Mouse (Mus musculus) kidney, postnatal 0 days (tissue): ENCODE data around the gene Trappc3. TPM values are rescaled to one million over a fixed set of nuclear protein-coding genes. Genes with fewer than 3 reads are reported as not detected.

ENCODE experiments used
- ATAC-seq: fragments of 200-750 bp; cut with Nextera tagmentation; replicated peaks from 2 replicates; pipeline ENCODE4 v1.8.0; 2017; ENCODE audit warnings: low read depth, moderate number of reproducible peaks, moderate TSS enrichment, moderate library complexity; ENCODE audit not compliant: low FRiP score
- DNase-seq: peaks from one replicate; pipeline ENCODE4 v3.0.0-alpha.2; 2016; ENCODE audit warnings: low spot score
- H3K27ac ChIP-seq: fragments of 300-500 bp; sonication (generic); 2 replicates; pipeline ENCODE4 v1.5.1; 2014; ENCODE audit warnings: mild to moderate bottlenecking
- H3K27me3 ChIP-seq: fragments of 300-500 bp; sonication (generic); 2 replicates; pipeline ENCODE4 v1.6.1; 2014; ENCODE audit warnings: low read length, mixed read lengths; ENCODE audit not compliant: insufficient read depth
- H3K36me3 ChIP-seq: fragments of 300-500 bp; sonication (generic); 2 replicates; pipeline ENCODE4 v1.6.1; 2014; ENCODE audit warnings: low read length, mixed read lengths; ENCODE audit not compliant: insufficient read depth
- H3K4me1 ChIP-seq: fragments of 300-500 bp; sonication (generic); replicated peaks from 2 replicates; pipeline ENCODE4 v1.6.1; 2014; ENCODE audit warnings: antibody characterized with exemption, low read length, mixed read lengths; ENCODE audit not compliant: insufficient read depth
- H3K4me2 ChIP-seq: fragments of 300-500 bp; sonication (generic); 2 replicates; pipeline ENCODE4 v1.6.1; 2014; ENCODE audit warnings: mild to moderate bottlenecking, low read length, moderate library complexity, mixed read lengths
- H3K4me3 ChIP-seq: fragments of 300-500 bp; sonication (generic); replicated peaks from 2 replicates; pipeline ENCODE4 v1.5.1; 2014; ENCODE audit warnings: low read depth, low read length
- H3K9ac ChIP-seq: fragments of 300-500 bp; sonication (generic); 2 replicates; pipeline ENCODE4 v1.6.1; 2014; ENCODE audit warnings: low read depth, low read length
- H3K9me3 ChIP-seq: fragments of 300-500 bp; sonication (generic); replicated peaks from 2 replicates; pipeline ENCODE4 v1.6.1; 2016; ENCODE audit warnings: low read length, inconsistent platforms, mixed read lengths
- CTCF ChIP-seq: IDR thresholded peaks from 2 replicates; pipeline ENCODE4 v1.5.1; 2016; ENCODE audit warnings: antibody characterized with exemption, low read depth, mild to moderate bottlenecking, moderate library complexity
- WGBS: fragments of 180-500 bp; shearing (Covaris S2); extraction: QIAGEN DNeasy Blood & Tissue Kit; methylation state at CpG from one replicate; pipeline ENCODE4 v1.1.7; 2014; 5-methylcytosine and 5-hydroxymethylcytosine counted together
- polyA plus RNA-seq: library from polyadenylated mRNA; unstranded; fragments of >200 nt; fragmentation: Nextera tagmentation; extraction: Ambion mirVana; gene quantifications from 2 replicates; pipeline ENCODE4 v1.2.1, GENCODE M21; 2015

Trappc3 gene
- polyA plus RNA-seq, 1 experiment from 2014 or later = 115 TPM

- Histone ChIP-seq H3K4me2 (peak overlapping the region; percentile 65), H3K27ac (peak overlapping the region; percentile 75), H3K9ac (peak overlapping the region; percentile 24; the same call in 1 of the 2 replicates), H3K36me3 (peaks cover 21% of the 10 kb centered on the region), H3K4me1 (no peaks in the 10 kb centered on the region), H3K27me3 (no peaks in the 10 kb centered on the region), H3K9me3 (no peaks in the 10 kb centered on the region), H3K4me3 (peak overlapping the region; percentile 27)
- WGBS = 3% methylated on average over 18 of the region's 18 CpGs
- peak; percentile 78 for ATAC-seq
- DNase-seq = peak; percentile 92
- TF ChIP-seq CTCF = peak; percentile 95
Observed at GRCm38 (mm10) chr4:126227077-126227761, 34.9 kb upstream of the Trappc3 start.

- no peak overlapping the region for H3K4me3 ChIP-seq
- no peaks in the 10 kb centered on the region for H3K4me1 ChIP-seq
- 25% methylated on average over 5 of the region's 5 CpGs for WGBS
- TF ChIP-seq CTCF = no peak
- H3K27ac ChIP-seq = 0 out of 2 replicates have a peak overlapping the region, but pooled peaks have one; percentile 75
- H3K9ac ChIP-seq = no peak overlapping the region
- DNase-seq (no peak), ATAC-seq (no peak)
- no peaks in the 10 kb centered on the region for H3K9me3 ChIP-seq
- H3K4me2 ChIP-seq = no peak overlapping the region
- no peaks in the 10 kb centered on the region for H3K27me3 ChIP-seq
- H3K36me3 ChIP-seq = peaks cover 29% of the 10 kb centered on the region
Observed at GRCm38 (mm10) chr4:126228144-126228543, 34.0 kb upstream of the Trappc3 start.

GRCm38 (mm10) chr4:126229900-126230299 is 32.2 kb upstream of the Trappc3 start:
- no peak overlapping the region for H3K9ac ChIP-seq
- peaks cover 46% of the 10 kb centered on the region for H3K36me3 ChIP-seq
- no peak overlapping the region for H3K4me3 ChIP-seq
- DNase-seq (no peak), ATAC-seq (no peak)
- H3K27ac ChIP-seq = no peak overlapping the region
- H3K27me3 ChIP-seq = no peaks in the 10 kb centered on the region
- no peaks in the 10 kb centered on the region for H3K9me3 ChIP-seq
- 60% methylated on average over 7 of the region's 7 CpGs for WGBS
- no peak overlapping the region for H3K4me2 ChIP-seq
- TF ChIP-seq CTCF = no peak
- H3K4me1 ChIP-seq = no peaks in the 10 kb centered on the region

GRCm38 (mm10) chr4:126233676-126234308 is 28.3 kb upstream of the Trappc3 start:
- H3K36me3 ChIP-seq = peaks cover 73% of the 10 kb centered on the region
- no peaks in the 10 kb centered on the region for H3K9me3 ChIP-seq
- 93% methylated on average over 29 of the region's 29 CpGs for WGBS
- H3K4me2 ChIP-seq = no peak overlapping the region
- no peak overlapping the region for H3K27ac ChIP-seq
- no peak overlapping the region for H3K4me3 ChIP-seq
- ATAC-seq = no peak
- TF ChIP-seq CTCF = no peak
- H3K9ac ChIP-seq = no peak overlapping the region
- no peaks in the 10 kb centered on the region for H3K27me3 ChIP-seq
- DNase-seq = no peak
- no peaks in the 10 kb centered on the region for H3K4me1 ChIP-seq

- ATAC-seq = no peak
- H3K4me2 ChIP-seq = no peak overlapping the region
Observed at GRCm38 (mm10) chr4:126234496-126235175, 27.5 kb upstream of the Trappc3 start.

GRCm38 (mm10) chr4:126235191-126235590 is 26.9 kb upstream of the Trappc3 start:
- no peak for TF ChIP-seq CTCF
- Histone ChIP-seq H3K9ac (no peak overlapping the region), H3K4me2 (no peak overlapping the region), H3K4me3 (no peak overlapping the region), H3K27me3 (no peaks in the 10 kb centered on the region), H3K4me1 (no peaks in the 10 kb centered on the region), H3K27ac (no peak overlapping the region), H3K36me3 (peaks cover 82% of the 10 kb centered on the region), H3K9me3 (no peaks in the 10 kb centered on the region)
- WGBS = 88% methylated on average over 10 of the region's 10 CpGs
- DNase-seq (no peak), ATAC-seq (no peak)

More at GRCm38 (mm10) chr4:126234496-126235175, 27.5 kb upstream of the Trappc3 start:
- Histone ChIP-seq H3K27me3 (no peaks in the 10 kb centered on the region), H3K9ac (no peak overlapping the region), H3K27ac (no peak overlapping the region), H3K36me3 (peaks cover 79% of the 10 kb centered on the region), H3K4me3 (no peak overlapping the region), H3K9me3 (no peaks in the 10 kb centered on the region), H3K4me1 (no peaks in the 10 kb centered on the region)
- WGBS = 78% methylated on average over 18 of the region's 18 CpGs
- no peak for TF ChIP-seq CTCF
- no peak for DNase-seq
